Mouse (Mus musculus) mouse trophoblast stem cell (cell line): Measurements from ENCODE around the gene Cyp24a1.

Experiments
- in situ Hi-C, 2 experiments: fragments of 300-500 bp; cut with MseI, MboI; formaldehyde crosslinking; loops; 2 replicates in 1 of 2; 3 replicates in 1 of 2; pipeline ENCODE4 v1.15.1; 2025

Cyp24a1 gene

GRCm38 (mm10) chr2:170496154-170496930 is 603 bp downstream of the Cyp24a1 start, which contains the start of gene Pfdn4:
Gene Pfdn4, plus strand, starts transcription at chr2:170496428.
- in situ Hi-C loops: no loop called here

GRCm38 (mm10) chr2:170494784-170495710 is 1.9 kb downstream of the Cyp24a1 start:
- in situ Hi-C loops: no loop called here

- in situ Hi-C loops: no loop called here
Observed at GRCm38 (mm10) chr2:170487890-170488502, 8.9 kb downstream of the Cyp24a1 start.

GRCm38 (mm10) chr2:170487202-170487601 is 9.7 kb downstream of the Cyp24a1 start:
- in situ Hi-C loops: no loop called here

GRCm38 (mm10) chr2:170483914-170484313 is 13.0 kb downstream of the Cyp24a1 start:
- in situ Hi-C loops: no loop called here

GRCm38 (mm10) chr2:170482019-170482540 is 14.9 kb downstream of the Cyp24a1 start:
- in situ Hi-C loops: no loop called here

GRCm38 (mm10) chr2:170476643-170477042 is 20.3 kb downstream of the Cyp24a1 start:
- in situ Hi-C loops: no loop called here

GRCm38 (mm10) chr2:170476215-170476614 is 20.7 kb downstream of the Cyp24a1 start:
- in situ Hi-C loops: no loop called here

GRCm38 (mm10) chr2:170475164-170475563 is 21.8 kb downstream of the Cyp24a1 start:
- in situ Hi-C loops: no loop called here

- in situ Hi-C loops: no loop called here
Observed at GRCm38 (mm10) chr2:170474125-170474524, 22.8 kb downstream of the Cyp24a1 start.

- in situ Hi-C loops: no loop called here
Observed at GRCm38 (mm10) chr2:170470591-170470990, 26.4 kb downstream of the Cyp24a1 start.

GRCm38 (mm10) chr2:170469616-170470308 is 27.2 kb downstream of the Cyp24a1 start:
- in situ Hi-C loops: no loop called here

- in situ Hi-C loops: no loop called here
Observed at GRCm38 (mm10) chr2:170468009-170468408, 28.9 kb downstream of the Cyp24a1 start.

GRCm38 (mm10) chr2:170464817-170465216 is 32.1 kb downstream of the Cyp24a1 start:
- in situ Hi-C loops: no loop called here

GRCm38 (mm10) chr2:170461652-170462051 is 35.3 kb downstream of the Cyp24a1 start:
- in situ Hi-C loops: no loop called here

GRCm38 (mm10) chr2:170459805-170460204 is 37.1 kb downstream of the Cyp24a1 start:
- in situ Hi-C loops: no loop called here

GRCm38 (mm10) chr2:170459183-170459582 is 37.8 kb downstream of the Cyp24a1 start:
- in situ Hi-C loops: no loop called here

GRCm38 (mm10) chr2:170453809-170454208 is 43.1 kb downstream of the Cyp24a1 start:
- in situ Hi-C loops: loop anchor here in 1 of 2 experiments (5.0 kb wide), 1 partner anchor 53 kb away; no protein-coding TSS in a partner anchor

GRCm38 (mm10) chr2:170450933-170451332 is 46.0 kb downstream of the Cyp24a1 start:
- in situ Hi-C loops: loop anchor here in 1 of 2 experiments (5.0 kb wide), 1 partner anchor 56 kb away; no protein-coding TSS in a partner anchor

- in situ Hi-C loops: loop anchor here in 1 of 2 experiments (5.0 to 25.0 kb wide), 2 partner anchors 60 to 140 kb away; no protein-coding TSS in a partner anchor
Observed at GRCm38 (mm10) chr2:170447651-170448050, 49.3 kb downstream of the Cyp24a1 start.
